Mouse (Mus musculus): Measurements from ENCODE around the gene Prr3.
"Not testable (repeated sequence)": the region's sequence is repeated elsewhere in the genome, so short reads cannot be mapped to it uniquely, and the experiment has no call there.

Prr3 gene

GRCm38 (mm10) chr17:35939108-35939507, 40.9 kb downstream of the Prr3 start:
- no peak for DNase-seq (ENCODE audit: low spot score in 2 of 2)

- peak in 1 of 2 experiments; percentile 15 for DNase-seq (ENCODE audit: low spot score in 2 of 2)
Observed at GRCm38 (mm10) chr17:35937700-35938348, 42.2 kb downstream of the Prr3 start.

- DNase-seq (ENCODE audit: low spot score in 2 of 2) = not testable (repeated sequence)
Observed at GRCm38 (mm10) chr17:35935763-35936162, 44.3 kb downstream of the Prr3 start.

DNA sequence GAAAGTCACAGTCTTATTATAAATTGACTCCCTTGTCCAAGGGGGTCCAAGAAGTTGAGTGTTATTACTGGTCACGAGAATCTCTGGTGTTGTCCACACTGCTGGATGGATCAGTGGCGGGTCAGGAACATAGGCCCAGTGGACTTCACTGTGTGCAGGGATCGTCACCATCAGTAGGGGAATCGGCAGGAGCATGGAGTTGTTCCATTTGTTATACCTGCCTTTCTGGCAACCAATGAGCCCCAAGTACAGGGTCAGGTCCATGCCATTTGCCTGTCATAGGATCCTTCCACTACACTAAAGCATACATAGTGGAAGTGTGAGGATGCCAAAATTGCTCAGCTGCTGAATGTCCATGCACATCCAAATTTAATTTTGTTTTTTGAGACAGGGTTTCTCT, 47.4 kb downstream of the Prr3 start:
- DNase-seq (ENCODE audit: low spot score in 2 of 2) = no peak

DNA sequence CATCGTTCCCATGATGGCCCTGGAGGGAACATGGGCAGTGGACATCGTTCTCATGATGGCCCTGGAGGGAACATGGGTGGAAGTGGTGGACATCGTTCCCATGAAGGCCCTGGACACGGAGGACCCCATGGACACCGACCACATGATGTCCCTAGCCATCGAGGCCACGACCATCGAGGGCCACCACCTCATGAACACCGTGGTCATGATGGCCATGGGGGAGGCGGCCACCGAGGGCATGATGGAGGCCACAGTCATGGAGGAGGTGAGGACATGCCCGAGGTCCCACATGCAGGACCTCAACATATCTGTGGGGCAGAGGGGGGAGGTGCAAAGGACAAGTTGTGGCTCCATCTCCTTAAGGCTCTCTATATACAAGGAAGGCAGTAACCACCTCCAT, 49.4 kb downstream of the Prr3 start:
- DNase-seq (ENCODE audit: low spot score in 2 of 2) = no peak

DNA sequence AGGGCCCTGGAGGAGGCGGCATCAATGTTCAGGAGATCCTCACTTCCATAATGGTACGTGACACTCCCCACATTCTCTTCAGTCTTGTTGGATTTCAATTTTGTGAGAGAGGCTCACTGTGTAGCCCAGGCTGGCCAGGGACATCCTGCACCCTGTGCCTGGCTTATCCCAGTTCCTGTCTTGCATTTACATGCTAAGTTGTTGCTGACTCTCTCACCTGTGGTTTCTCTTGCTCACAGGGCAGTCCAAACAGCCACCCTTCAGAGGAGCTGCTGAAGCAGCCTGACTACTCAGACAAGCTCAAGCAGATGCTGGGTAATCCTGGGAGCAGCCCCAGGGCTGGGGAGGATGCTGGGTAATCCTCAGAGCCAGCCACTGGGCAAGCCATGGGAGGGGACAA, 50.5 kb downstream of the Prr3 start:
- no peak for DNase-seq (ENCODE audit: low spot score in 2 of 2)

GRCm38 (mm10) chr17:35927471-35927870, 52.6 kb downstream of the Prr3 start:
- DNase-seq (ENCODE audit: low spot score in 2 of 2) = no peak

GRCm38 (mm10) chr17:35923281-35923680, 56.8 kb downstream of the Prr3 start:
- no peak for DNase-seq (ENCODE audit: low spot score in 2 of 2)

DNA sequence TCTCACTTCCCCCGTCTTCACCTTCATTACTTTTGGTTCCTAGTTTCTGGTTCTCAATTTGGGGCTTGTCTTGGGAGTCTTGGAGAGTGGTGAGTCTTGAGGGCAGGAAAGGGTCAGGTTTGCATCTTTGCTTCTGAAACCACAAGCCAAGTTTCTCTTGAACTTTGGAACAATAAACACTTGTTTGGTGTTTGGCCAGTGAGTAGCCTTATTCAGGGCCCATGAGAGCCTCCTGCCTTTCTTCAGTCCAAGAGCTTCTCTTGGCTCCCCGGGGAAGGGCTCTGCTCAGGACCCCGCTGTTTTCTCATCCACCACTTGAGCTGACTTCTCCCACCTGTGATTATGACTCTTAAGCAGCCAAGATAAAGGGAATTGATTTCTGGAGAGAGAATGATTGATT, 57.5 kb downstream of the Prr3 start:
- no peak for DNase-seq (ENCODE audit: low spot score in 2 of 2)
